Mouse (Mus musculus): ENCODE measurements around the gene Tef. TPM values are rescaled to one million over a fixed set of nuclear protein-coding genes. Genes with fewer than 3 reads are reported as not detected.

The Tef gene
- polyA plus RNA-seq, 1 experiment, result 16.2 TPM

DNA sequence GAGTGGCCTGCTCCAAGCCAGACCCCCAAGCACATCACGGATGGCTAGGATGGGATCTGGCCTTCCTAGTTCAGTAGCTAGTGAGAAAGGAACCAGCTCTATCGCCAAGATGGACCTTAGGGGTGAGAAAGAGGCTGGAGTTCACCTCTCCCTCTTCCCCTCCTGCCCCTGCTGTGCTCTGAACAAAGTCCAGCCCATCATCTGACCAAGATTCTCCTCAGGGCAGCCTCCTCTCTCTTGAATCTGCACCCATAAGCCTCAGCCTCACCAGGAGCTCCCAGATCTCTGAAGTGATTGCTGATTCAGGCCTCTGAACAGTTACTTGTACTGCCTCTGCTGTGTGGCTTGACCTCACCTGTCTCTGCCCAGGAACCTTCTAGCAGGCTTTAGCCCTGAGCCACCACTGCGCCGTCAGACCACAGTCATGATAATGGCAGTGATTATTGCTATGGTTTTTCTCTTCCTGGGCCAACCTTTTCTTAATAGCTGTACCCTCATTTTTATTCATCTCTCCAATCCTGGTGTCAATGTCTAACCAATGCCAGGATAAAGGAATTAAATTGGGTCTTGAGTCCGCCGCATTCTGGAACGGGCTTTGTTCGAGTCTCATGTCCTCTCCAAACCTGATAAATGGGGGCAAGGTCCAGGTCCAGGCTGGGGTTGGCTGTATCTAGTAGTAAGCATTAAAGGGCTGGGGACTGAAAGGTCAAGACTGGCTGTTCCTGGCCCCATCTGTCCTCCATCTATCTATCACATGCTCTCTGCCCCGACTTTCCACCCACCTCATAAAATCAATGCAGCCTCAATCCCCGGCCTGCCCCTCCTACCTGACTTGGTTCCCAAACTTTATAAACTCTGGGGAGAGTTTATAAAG, 33.0 kb downstream of the Tef start:
- Histone ChIP-seq H3K4me3 (replicated peaks; ENCODE audit: control insufficient read depth, low read depth, low read length) (no peak overlapping the region), H3K4me1 (ENCODE audit: control insufficient read depth, insufficient read depth, low read length) (0 out of 2 replicates have a peak, but pooled peaks cover 1% of the 10 kb centered on the region), H3K27ac (ENCODE audit: control insufficient read depth, insufficient read depth, low read depth, low read length, poor library complexity) (no peak overlapping the region)
- 75% methylated on average over 10 of the region's 10 CpGs for WGBS
- no peak for TF ChIP-seq CTCF (IDR thresholded peaks at IDR 0.05; ENCODE audit: control insufficient read depth, insufficient read depth, low read length)
- no peak for TF ChIP-seq POLR2A (IDR thresholded peaks at IDR 0.05; ENCODE audit: borderline replicate concordance, control insufficient read depth, low read depth, low read length)

DNA sequence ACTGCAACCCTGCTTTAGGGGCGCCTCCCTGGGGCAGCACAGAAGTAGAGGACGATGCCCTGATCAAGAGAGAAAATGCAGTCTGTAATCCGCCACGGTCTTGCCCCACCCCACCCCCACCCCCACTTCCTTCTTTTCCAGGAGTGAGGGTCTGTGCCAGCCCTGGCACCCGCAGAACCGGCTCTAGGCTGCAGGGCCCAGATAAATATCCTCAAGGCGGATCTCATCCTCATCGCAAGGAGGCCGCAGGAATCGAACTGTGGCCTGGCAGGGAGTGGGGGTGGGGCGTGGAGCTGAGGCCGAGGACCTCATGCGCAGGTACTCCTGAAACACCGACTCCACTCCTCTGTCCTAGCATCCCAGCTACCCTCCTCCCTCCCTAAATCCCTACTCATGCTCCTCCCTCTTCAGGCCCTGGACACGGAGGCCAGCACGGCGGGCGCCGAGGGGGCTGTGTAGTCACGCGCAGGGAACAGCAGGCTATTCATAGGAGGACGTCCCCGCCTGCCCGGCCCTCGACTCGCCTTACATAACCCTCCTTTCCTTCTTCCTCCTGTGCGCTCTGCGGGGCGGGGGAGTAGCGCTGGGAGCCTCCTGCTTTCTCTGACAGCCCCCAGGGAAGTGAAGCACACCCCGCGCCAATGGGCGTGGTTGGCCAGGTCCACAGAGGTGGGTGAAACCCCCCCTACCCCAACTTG, 34.1 kb downstream of the Tef start:
- TF ChIP-seq POLR2A (IDR thresholded peaks at IDR 0.05; ENCODE audit: borderline replicate concordance, control insufficient read depth, low read depth, low read length) (peak; percentile 48; the same call in 1 of the 2 replicates), CTCF (IDR thresholded peaks at IDR 0.05; ENCODE audit: control insufficient read depth, insufficient read depth, low read length) (no peak)
- Histone ChIP-seq H3K4me1 (ENCODE audit: control insufficient read depth, insufficient read depth, low read length) (0 out of 2 replicates have a peak, but pooled peaks cover under 1% of the 10 kb centered on the region), H3K4me3 (replicated peaks; ENCODE audit: control insufficient read depth, low read depth, low read length) (peak overlapping the region; percentile 67), H3K27ac (ENCODE audit: control insufficient read depth, insufficient read depth, low read depth, low read length, poor library complexity) (peak overlapping the region; percentile 4; the same call in 1 of the 2 replicates)
- 3% methylated on average over 33 of the region's 33 CpGs for WGBS

DNA sequence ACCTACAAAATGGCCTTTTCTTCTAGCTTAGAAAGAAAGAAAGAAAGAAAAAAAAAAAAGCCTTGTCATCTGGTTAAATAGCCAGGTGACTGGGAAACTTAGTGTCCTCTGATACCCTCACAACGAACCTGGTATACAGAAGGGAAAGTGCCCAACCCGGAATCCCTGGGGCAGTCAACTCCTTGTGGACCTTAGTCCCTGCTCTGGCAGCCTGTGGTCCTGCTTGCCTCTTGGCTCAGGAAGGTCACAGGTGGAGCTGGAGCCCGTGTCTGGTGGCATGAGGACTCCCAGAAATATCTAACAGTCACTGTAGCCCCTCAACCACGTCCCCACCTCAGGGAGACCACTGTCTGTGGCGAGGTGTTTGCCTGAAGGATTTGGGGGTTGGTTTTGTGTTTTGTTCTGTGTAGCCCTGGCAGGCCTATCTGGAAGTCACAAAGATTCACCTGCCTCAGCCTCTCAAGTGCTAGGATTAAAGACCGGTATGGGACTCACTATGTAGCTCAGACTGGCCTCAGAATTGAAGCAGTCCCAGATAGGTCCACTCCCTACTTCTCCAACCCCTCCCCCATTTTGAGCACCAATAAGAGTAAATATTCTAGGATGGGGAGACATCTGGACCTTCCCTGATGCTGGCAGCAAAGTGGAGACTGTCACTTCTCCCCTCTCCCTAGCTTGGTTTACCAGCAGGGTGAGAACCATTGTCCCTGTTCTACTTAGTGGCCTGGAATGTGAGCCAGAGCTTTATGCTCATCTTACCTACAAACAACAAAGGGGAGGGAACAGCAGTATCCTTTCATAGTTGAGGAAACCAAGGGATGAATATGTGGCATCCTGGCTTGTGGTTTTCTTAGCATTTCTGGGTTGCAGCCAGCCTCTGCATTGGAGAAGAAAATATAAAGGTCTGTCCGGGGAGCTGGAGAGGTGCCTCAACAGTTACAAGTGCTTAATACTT, 35.0 kb downstream of the Tef start:
- no peak overlapping the region for H3K4me3 ChIP-seq (replicated peaks; ENCODE audit: control insufficient read depth, low read depth, low read length)
- TF ChIP-seq POLR2A (IDR thresholded peaks at IDR 0.05; ENCODE audit: borderline replicate concordance, control insufficient read depth, low read depth, low read length), result no peak
- TF ChIP-seq CTCF (IDR thresholded peaks at IDR 0.05; ENCODE audit: control insufficient read depth, insufficient read depth, low read length), result no peak
- H3K27ac ChIP-seq (ENCODE audit: control insufficient read depth, insufficient read depth, low read depth, low read length, poor library complexity), result no peak overlapping the region
- WGBS, result 47% methylated on average over 7 of the region's 7 CpGs
- H3K4me1 ChIP-seq (ENCODE audit: control insufficient read depth, insufficient read depth, low read length), result no peaks in the 10 kb centered on the region

DNA sequence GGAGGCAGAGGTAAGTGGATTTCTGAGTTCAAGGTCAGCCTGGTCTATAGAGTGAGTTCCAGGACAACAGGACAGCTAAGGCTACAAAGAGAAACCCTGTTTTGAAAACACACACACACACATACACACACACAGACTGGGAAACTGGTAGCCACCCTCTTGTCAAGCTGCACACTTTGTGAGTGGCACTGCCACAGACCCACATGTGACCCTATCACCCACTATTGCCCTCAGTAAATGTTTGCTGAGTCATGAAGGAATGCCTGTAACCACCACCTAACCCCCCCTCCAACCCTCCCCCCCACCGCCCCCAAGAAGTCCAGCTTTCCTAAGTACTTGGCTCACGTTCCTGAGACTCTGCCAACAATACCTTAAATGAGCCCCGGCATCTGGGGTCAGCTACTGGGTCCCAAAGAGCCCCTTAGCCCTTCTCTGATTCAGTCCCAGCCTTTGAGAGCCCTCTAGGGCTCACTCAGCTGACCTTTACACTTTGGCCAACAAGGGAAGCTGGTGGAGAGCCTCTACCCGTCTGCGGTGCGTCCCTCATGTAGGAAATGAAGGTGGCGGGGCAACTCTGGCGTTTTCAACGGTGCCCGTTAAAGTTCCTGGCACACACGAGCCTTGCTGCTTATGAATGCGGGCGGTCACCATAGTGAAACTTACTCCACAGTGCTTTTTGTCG, 36.5 kb downstream of the Tef start:
- WGBS, result 26% methylated on average over 14 of the region's 14 CpGs
- Histone ChIP-seq H3K4me1 (ENCODE audit: control insufficient read depth, insufficient read depth, low read length) (no peaks in the 10 kb centered on the region), H3K4me3 (replicated peaks; ENCODE audit: control insufficient read depth, low read depth, low read length) (no peak overlapping the region), H3K27ac (ENCODE audit: control insufficient read depth, insufficient read depth, low read depth, low read length, poor library complexity) (no peak overlapping the region)
- no peak for TF ChIP-seq CTCF (IDR thresholded peaks at IDR 0.05; ENCODE audit: control insufficient read depth, insufficient read depth, low read length)
- no peak for TF ChIP-seq POLR2A (IDR thresholded peaks at IDR 0.05; ENCODE audit: borderline replicate concordance, control insufficient read depth, low read depth, low read length)

DNA sequence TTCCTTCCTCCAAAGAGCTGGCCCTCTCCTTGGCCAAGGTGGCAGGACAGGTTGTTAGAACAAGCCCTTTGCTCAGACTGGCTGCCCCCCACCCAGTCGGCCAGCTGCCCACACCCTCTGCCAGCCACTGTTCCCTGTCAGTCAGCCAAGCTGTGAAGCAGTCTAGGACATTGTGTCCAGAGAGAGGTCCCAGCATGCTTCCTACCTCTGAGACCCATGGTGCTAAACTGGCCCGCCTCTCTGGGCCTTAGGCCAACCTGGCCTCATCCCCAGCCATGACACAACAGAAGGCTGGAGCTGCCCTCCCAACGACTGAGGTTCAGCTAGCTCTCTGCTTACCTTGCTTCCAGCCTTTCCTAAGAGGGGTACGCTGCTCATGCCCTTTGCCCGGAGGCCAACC, 37.4 kb downstream of the Tef start:
- Histone ChIP-seq H3K27ac (ENCODE audit: control insufficient read depth, insufficient read depth, low read depth, low read length, poor library complexity) (no peak overlapping the region), H3K4me1 (ENCODE audit: control insufficient read depth, insufficient read depth, low read length) (no peaks in the 10 kb centered on the region), H3K4me3 (replicated peaks; ENCODE audit: control insufficient read depth, low read depth, low read length) (no peak overlapping the region)
- TF ChIP-seq POLR2A (IDR thresholded peaks at IDR 0.05; ENCODE audit: borderline replicate concordance, control insufficient read depth, low read depth, low read length), result no peak
- TF ChIP-seq CTCF (IDR thresholded peaks at IDR 0.05; ENCODE audit: control insufficient read depth, insufficient read depth, low read length), result no peak
- WGBS, result 57% methylated on average over 5 of the region's 5 CpGs

DNA sequence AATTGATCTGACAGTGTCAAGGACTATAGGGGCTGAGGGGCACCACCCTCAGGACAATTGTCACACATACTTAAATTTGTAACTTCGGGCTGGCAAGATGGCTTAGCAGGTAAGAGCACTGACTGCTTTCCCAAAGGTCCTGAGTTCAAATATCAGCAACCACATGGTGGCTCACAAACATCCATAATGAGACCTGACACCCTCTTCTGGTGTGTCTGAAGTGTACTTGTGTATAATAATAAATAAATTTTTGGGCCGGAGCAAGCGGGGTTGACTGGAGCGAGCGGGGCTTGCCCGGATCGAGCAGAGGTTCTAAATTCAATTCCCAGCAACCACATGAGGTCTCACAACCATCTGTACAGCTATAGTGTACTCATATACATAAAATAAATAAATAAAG, 38.1 kb downstream of the Tef start:
- 91% methylated on average over 7 of the region's 7 CpGs for WGBS
- TF ChIP-seq POLR2A (IDR thresholded peaks at IDR 0.05; ENCODE audit: borderline replicate concordance, control insufficient read depth, low read depth, low read length), result no peak
- no peak for TF ChIP-seq CTCF (IDR thresholded peaks at IDR 0.05; ENCODE audit: control insufficient read depth, insufficient read depth, low read length)
- H3K4me1 ChIP-seq (ENCODE audit: control insufficient read depth, insufficient read depth, low read length), result no peaks in the 10 kb centered on the region
- H3K4me3 ChIP-seq (replicated peaks; ENCODE audit: control insufficient read depth, low read depth, low read length), result no peak overlapping the region
- H3K27ac ChIP-seq (ENCODE audit: control insufficient read depth, insufficient read depth, low read depth, low read length, poor library complexity), result no peak overlapping the region

DNA sequence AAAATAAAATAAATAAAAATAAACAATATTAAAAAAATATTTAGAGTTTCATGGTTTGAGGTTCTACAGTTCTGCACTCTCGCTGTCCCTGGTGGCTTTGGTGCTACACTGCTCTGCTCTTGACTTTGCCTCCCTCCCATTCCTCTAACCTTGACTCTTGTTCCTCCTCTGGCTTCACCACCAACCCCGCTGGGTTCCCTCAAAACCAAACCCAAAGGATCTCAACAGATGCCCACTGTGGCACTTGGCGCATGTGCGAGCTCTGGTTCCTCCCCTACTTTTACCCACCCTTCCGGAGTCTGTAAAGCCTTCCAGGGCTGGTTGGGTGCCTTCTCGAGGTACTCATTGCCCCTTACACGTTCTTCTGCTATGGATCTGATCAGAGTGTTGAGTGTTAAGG, 40.1 kb downstream of the Tef start:
- WGBS, result 42% methylated on average over 7 of the region's 7 CpGs
- TF ChIP-seq POLR2A (IDR thresholded peaks at IDR 0.05; ENCODE audit: borderline replicate concordance, control insufficient read depth, low read depth, low read length), result no peak
- no peak for TF ChIP-seq CTCF (IDR thresholded peaks at IDR 0.05; ENCODE audit: control insufficient read depth, insufficient read depth, low read length)
- no peak overlapping the region for H3K4me3 ChIP-seq (replicated peaks; ENCODE audit: control insufficient read depth, low read depth, low read length)
- no peaks in the 10 kb centered on the region for H3K4me1 ChIP-seq (ENCODE audit: control insufficient read depth, insufficient read depth, low read length)
- H3K27ac ChIP-seq (ENCODE audit: control insufficient read depth, insufficient read depth, low read depth, low read length, poor library complexity), result no peak overlapping the region

Data from bone marrow, adult 2 months (tissue).